Comparison of ENCODE assay signal across 21 mouse cellular contexts in genomic region chr2:145729414-145729813, GRCm38 (mm10).
"Had no signal": no experiment of that assay in that cellular context is flagged by ENCODE, and none has a peak within 500 bp of the region (broad histone marks: within the 10 kb centered on the region; RNA-seq: fewer than 3 reads in every experiment).

No protein-coding gene starts in this region.

- H3K36me3 ChIP-seq: limb, embryonic 12.5 days; limb, embryonic 15.5 days; midbrain, embryonic 10.5 days; midbrain, embryonic 13.5 days had no signal

- H3K9ac ChIP-seq: limb, embryonic 12.5 days; limb, embryonic 15.5 days; liver, embryonic 14.5 days; liver, postnatal 0 days; lung, embryonic 14.5 days; midbrain, embryonic 13.5 days had no signal

- H3K4me1 ChIP-seq: limb, embryonic 12.5 days; limb, embryonic 15.5 days; midbrain, embryonic 10.5 days; midbrain, embryonic 13.5 days had no signal

- DNase-seq: kidney, adult 18-20 months; kidney, postnatal 10 days; kidney, postnatal 36 days; left cerebral cortex, postnatal 4 days; liver, postnatal 0 days; lung, embryonic 14.5 days; lung, postnatal 36 days; right cerebral cortex, postnatal 4 days; thymus, adult 2 months; thymus, postnatal 14 days; thymus, postnatal 4 days had no signal

- H3K4me3 ChIP-seq: limb, embryonic 12.5 days; limb, embryonic 15.5 days; midbrain, embryonic 10.5 days; midbrain, embryonic 13.5 days had no signal

- H3K4me2 ChIP-seq: limb, embryonic 12.5 days; limb, embryonic 15.5 days; liver, embryonic 11.5 days; lung, embryonic 14.5 days; midbrain, embryonic 13.5 days had no signal

- H3K27me3 ChIP-seq: limb, embryonic 12.5 days; limb, embryonic 15.5 days had no signal

- H3K9me3 ChIP-seq: limb, embryonic 12.5 days; limb, embryonic 15.5 days; midbrain, embryonic 10.5 days; midbrain, embryonic 13.5 days had no signal

- H3K27ac ChIP-seq: limb, embryonic 12.5 days; limb, embryonic 15.5 days; liver, embryonic 14.5 days; midbrain, embryonic 10.5 days; midbrain, embryonic 13.5 days; stomach, postnatal 0 days had no signal

- ATAC-seq: intestine, embryonic 16.5 days; liver, postnatal 0 days; lung, postnatal 0 days; midbrain, embryonic 13.5 days; midbrain, embryonic 16.5 days had no signal
